Mouse (Mus musculus) liver (tissue): ENCODE results near the gene Wdr44.

Experiments
- DNase-seq: peaks from one replicate; pipeline ENCODE4 v3.0.0-alpha.2; 2020; ENCODE audit warnings: mixed read lengths

Gene Wdr44

GRCm38 (mm10) chrX:23840921-23841320 lies 148.1 kb downstream of the Wdr44 start:
- DNase-seq = no peak
